Mouse (Mus musculus) liver, embryonic 16.5 days (tissue): ENCODE results near the gene Pdgfa. TPM values are rescaled to one million over a fixed set of nuclear protein-coding genes. Genes with fewer than 3 reads are reported as not detected.
A peak's percentile ranks its signal among the peaks of the same experiment; 100 is the strongest.

Experiments used
- ATAC-seq: fragments of 200-750 bp; cut with Nextera tagmentation; 2 replicates; pipeline ENCODE4 v1.8.0; 2017; ENCODE audit warnings: low read depth, mild to moderate bottlenecking, moderate number of reproducible peaks, moderate library complexity
- H3K27ac ChIP-seq: fragments of 300-500 bp; sonication (generic); 2 replicates; pipeline ENCODE4 v1.5.1; 2014; ENCODE audit warnings: mild to moderate bottlenecking, low read length
- H3K27me3 ChIP-seq: fragments of 300-500 bp; sonication (generic); 2 replicates; pipeline ENCODE4 v1.6.1; 2014; ENCODE audit warnings: low read depth, low read length, mixed read lengths; ENCODE audit not compliant: control insufficient read depth, insufficient read depth
- H3K36me3 ChIP-seq: fragments of 300-500 bp; sonication (generic); 2 replicates; pipeline ENCODE4 v1.6.1; 2014; ENCODE audit warnings: mild to moderate bottlenecking; ENCODE audit not compliant: control insufficient read depth, insufficient read depth
- H3K4me1 ChIP-seq: fragments of 300-500 bp; sonication (generic); 2 replicates; pipeline ENCODE4 v1.6.1; 2014; ENCODE audit warnings: low read depth, low read length, mixed read lengths; ENCODE audit not compliant: control insufficient read depth
- H3K4me2 ChIP-seq: fragments of 300-500 bp; sonication (generic); 2 replicates; pipeline ENCODE4 v1.6.1; 2014; ENCODE audit warnings: low read depth, low read length, mixed read lengths
- H3K4me3 ChIP-seq: fragments of 300-500 bp; sonication (generic); 2 replicates; pipeline ENCODE4 v1.5.1; 2014; ENCODE audit warnings: low read depth, mild to moderate bottlenecking, low read length
- H3K9ac ChIP-seq: fragments of 300-500 bp; sonication (generic); 2 replicates; pipeline ENCODE4 v1.6.1; 2014; ENCODE audit warnings: low read depth, low read length
- H3K9me3 ChIP-seq: fragments of 300-500 bp; sonication (generic); replicated peaks from 2 replicates; pipeline ENCODE4 v1.6.1; 2016; ENCODE audit warnings: low read length; ENCODE audit not compliant: control insufficient read depth
- WGBS: fragments of 180-500 bp; shearing (Covaris S2); extraction: QIAGEN DNeasy Blood & Tissue Kit; methylation state at CpG from one replicate; pipeline ENCODE4 v1.1.7; 2014; ENCODE audit not compliant: insufficient replicate concordance; 5-methylcytosine and 5-hydroxymethylcytosine counted together
- polyA plus RNA-seq: library from polyadenylated mRNA; unstranded; fragments of >200 nt; fragmentation: Nextera tagmentation; extraction: Ambion mirVana; gene quantifications from 2 replicates; pipeline ENCODE4 v1.2.1, GENCODE M21; 2015

The Pdgfa gene
- polyA plus RNA-seq, 1 experiment from 2014 or later: 3.1 TPM

DNA sequence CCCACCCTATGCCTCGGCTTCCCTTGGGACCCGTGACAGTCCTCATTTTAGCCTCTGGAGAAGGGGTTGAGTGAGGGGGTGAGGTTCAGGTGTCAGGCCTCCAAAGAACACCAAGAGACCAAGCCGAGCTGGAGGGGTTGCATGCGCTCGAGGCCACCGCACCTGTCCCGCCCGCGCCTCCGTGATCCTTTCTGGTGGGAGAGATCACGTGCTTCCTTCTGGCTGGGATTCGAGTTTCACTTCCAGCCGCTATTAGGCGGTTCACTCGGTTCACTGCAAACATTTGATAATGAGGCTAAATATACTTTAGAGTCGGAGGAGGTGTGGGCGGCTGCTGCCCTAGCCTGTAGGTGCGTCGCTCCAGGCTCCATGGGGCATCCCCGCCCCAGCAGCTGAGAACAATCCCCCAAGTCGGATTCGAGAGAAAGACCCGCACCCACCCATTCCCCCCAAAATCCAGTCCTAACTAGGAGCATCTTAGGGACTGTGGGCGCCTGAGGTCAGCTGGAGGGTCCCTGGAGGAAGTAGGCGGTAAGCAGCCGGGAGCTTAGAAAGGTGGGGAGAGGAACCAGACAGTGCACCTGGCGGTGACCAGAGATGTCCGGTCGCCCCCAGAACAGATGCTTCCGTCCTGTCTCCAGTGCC lies 888 bp upstream of the Pdgfa start:
- ATAC-seq: no peak
- WGBS: under 1% methylated on average over 30 of the region's 30 CpGs
- Histone ChIP-seq H3K27me3 (peaks cover 67% of the 10 kb centered on the region), H3K4me3 (peak overlapping the region; percentile 28), H3K36me3 (no peaks in the 10 kb centered on the region), H3K4me2 (peak overlapping the region; percentile 49), H3K9ac (no peak overlapping the region), H3K9me3 (no peaks in the 10 kb centered on the region), H3K4me1 (peaks cover 15% of the 10 kb centered on the region), H3K27ac (no peak overlapping the region)

DNA sequence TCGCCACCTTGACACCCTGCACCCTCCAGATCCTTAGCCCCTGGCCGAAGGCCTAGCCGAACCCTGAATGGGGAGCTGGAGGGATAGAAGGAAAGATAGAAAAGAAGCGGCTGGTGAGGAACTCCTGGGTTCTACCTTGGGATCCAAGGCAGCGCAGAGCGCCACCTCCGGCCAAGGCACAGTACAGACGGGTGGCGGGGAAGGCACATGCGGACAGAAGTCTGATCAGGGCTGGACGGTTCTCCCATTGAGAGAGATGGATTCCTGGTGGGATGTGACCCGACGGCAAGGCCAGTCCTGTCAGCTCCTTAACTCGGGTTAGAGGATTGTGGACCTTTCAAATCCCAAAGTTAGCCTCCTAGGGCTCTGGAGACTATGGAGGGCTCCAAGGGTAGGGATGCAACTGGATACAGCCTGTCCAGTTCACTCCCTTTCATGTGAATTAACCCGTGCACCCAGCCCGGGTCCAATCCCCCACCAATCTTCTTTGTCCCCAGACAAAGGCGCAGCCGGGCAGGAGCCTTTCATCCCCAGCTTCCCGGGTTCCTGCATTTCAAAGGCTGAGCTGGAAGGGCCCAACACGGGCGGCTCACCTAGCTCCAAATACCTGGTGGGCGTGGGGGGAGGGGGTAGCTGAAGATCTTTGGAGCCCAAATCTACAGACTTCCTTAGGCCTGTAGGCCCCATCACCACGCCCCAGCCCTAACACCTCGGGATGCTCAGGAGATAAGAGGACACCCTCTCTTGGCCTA lies 672 bp downstream of the Pdgfa start:
- no peak overlapping the region for H3K27ac ChIP-seq
- peaks cover 82% of the 10 kb centered on the region for H3K27me3 ChIP-seq
- H3K4me3 ChIP-seq: peak overlapping the region; percentile 62; the same call in 1 of the 2 replicates
- H3K9me3 ChIP-seq: no peaks in the 10 kb centered on the region
- no peaks in the 10 kb centered on the region for H3K36me3 ChIP-seq
- no peak overlapping the region for H3K9ac ChIP-seq
- WGBS: 4% methylated on average over 24 of the region's 24 CpGs
- H3K4me1 ChIP-seq: peaks cover 15% of the 10 kb centered on the region
- peak overlapping the region; percentile 69 for H3K4me2 ChIP-seq
- ATAC-seq: no peak

DNA sequence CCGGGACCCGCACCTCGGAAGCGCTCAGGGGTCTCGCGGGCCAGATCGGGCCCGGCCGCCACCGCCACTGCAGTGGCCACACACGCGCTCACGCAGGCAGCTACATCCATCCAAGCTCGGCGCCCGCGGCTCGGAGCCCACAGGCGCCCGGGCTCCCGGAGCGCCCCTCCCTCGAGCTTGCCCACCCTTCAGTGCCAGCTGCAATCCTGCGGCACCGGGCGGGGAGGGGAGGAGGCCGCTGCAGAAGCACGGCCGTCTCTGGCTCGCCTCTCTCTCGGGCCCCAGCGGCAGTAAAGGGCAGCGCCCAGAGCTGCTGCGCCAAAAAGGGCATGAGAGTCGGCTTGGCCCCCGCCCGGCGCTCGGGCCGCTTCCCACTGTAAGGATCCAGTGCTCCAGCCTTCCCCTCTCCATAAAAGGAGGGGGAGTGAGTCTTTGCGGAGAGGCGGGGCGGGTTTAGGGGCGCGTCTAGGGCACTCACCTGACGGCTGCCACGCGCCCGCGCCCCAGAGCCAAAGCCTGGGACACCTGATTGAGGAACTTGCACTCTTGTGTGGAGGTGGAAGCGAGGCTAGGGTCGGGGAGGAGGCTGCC lies 1.4 kb downstream of the Pdgfa start:
- H3K4me3 ChIP-seq: peak overlapping the region; percentile 62
- H3K36me3 ChIP-seq: no peaks in the 10 kb centered on the region
- ATAC-seq: 0 out of 2 replicates have a peak, but pooled peaks have one; percentile 6
- WGBS: 1% methylated on average over 49 of the region's 52 CpGs
- H3K27ac ChIP-seq: peak overlapping the region; percentile 24; the same call in 1 of the 2 replicates
- H3K4me2 ChIP-seq: peak overlapping the region; percentile 69
- peak overlapping the region; percentile 48; the same call in 1 of the 2 replicates for H3K9ac ChIP-seq
- peaks cover 86% of the 10 kb centered on the region for H3K27me3 ChIP-seq
- peaks cover 15% of the 10 kb centered on the region for H3K4me1 ChIP-seq
- no peaks in the 10 kb centered on the region for H3K9me3 ChIP-seq

DNA sequence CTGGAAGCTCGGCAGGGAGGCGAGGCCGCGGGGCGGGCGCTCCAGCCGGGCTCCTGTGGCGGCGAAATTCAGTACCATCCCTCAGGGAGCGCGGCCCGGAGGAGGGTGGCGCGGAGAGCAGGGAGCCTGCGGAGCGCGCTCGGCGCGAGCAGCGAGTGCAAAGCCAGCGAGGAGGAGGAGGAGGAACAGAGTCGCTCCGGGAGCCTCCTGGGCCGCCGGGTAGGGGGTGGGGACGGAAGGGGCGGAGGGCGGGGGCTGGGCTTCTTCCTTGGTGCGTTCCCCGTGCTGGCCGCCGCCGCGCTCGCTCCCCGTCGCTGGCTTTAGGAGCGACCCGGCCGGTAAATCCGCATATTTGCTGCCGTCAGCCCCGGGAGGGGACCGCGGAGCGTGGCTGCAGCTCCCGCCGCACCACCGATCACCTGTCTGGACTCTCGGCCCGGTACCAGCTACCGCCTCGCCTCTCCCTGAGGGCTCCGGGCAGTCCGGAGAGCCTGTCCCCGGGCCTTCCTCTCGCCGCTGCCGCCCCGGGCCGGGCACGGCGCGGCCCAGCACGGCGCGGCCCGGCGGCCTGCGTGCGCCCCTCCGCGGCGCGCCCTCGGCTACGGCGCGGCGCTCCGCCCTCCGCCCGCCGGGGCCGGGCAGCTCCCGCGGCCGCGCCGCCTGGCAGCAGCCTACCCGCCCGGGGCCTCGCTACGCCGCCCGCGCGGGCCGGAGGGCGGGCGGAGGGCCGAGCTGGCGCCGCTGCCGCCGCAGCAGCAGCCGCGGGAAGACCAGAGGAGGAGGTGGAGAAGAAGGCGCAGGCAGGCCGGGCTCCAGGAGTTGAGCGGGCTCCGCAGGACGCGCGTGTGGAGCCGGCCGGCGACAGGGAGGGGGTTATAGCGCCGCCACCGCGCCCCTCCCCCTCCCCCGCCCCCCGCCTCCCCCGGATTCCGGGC lies 2.1 kb downstream of the Pdgfa start:
- Histone ChIP-seq H3K27ac (no peak overlapping the region), H3K4me1 (peaks cover 15% of the 10 kb centered on the region)

DNA sequence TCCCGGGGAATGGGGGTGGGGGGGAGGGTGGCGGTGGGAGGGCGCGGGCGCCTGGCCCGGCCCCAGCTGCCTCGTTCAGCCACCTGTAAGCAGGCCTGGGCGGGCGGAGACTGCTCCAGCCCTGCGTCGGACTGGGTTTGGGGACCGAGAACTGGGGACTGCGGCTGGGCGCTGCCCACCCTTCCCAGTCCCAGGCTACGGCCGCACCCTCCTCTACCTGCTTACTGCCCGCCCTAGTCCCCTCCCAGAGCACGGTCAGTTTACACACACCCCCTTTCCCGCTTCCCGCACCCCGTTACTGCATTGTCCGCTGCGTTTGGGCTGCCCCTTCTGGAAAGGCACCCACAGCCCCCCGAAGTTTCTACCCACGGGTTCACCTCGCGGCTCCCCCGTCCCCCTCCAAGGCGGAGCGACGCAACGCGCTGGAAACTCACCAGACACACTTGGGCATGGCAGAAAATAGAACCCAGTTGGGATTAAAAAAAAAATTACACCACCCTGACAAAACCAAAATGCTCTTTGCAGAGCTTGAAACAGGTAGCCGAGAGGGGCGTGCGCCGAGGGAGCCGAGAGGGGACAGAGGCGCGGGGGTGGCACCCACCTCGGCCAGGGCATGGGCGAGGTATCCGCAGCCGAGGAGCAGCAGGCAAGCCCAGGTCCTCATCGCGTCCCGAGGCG lies 2.9 kb downstream of the Pdgfa start:
- Histone ChIP-seq H3K27me3 (peaks cover 81% of the 10 kb centered on the region), H3K4me1 (peaks cover 15% of the 10 kb centered on the region), H3K9ac (no peak overlapping the region; the same call in none of the 2 replicates), H3K27ac (no peak overlapping the region), H3K4me2 (peak overlapping the region; percentile 69), H3K36me3 (no peaks in the 10 kb centered on the region), H3K4me3 (peak overlapping the region; percentile 62), H3K9me3 (no peaks in the 10 kb centered on the region)
- no peak for ATAC-seq
- WGBS: under 1% methylated on average over 48 of the region's 48 CpGs

More for the DNA sequence above, 2.1 kb downstream of the Pdgfa start:
- H3K36me3 ChIP-seq: no peaks in the 10 kb centered on the region
- H3K9ac ChIP-seq: peak overlapping the region; percentile 48
- H3K4me2 ChIP-seq: peak overlapping the region; percentile 69
- peak; percentile 64 for ATAC-seq
- peaks cover 86% of the 10 kb centered on the region for H3K27me3 ChIP-seq
- WGBS: 0% methylated on average over 101 of the region's 127 CpGs
- H3K4me3 ChIP-seq: peak overlapping the region; percentile 62
- no peaks in the 10 kb centered on the region for H3K9me3 ChIP-seq

DNA sequence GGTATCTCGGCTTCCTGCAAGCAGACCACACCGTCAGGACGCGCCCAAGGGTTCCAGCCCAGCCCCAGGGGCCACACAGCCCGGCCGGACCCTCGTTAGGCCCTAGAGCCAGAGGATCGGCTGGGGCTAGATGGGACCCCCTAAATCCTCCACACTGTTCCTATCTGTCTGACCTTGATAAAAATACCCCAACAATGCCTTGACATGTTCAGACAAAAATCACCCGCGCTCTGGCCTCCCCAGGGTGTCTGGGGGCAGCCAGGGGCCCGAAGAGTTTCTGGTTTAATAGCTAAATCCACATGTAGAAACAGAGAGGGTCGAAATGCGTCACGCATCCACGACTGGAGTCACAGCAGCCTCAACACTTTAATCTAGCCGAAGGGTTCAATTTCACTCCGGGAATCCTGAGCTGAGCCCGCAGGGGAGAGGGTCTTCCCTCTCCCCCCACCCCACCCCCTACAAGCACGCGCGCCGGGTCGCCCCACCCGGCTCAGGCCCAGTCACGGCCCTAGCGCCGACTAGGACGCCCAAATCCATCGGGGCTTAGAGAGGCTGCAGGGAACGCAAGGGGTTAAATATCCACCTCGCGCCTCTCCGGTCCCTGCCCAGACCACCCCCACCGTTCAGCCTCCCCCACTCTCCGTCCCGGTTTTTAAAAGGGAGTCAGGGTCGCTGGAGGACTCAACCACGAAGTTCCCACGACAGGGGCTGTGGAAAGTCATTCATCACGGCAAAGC lies 3.6 kb downstream of the Pdgfa start:
- peak overlapping the region; percentile 69 for H3K4me2 ChIP-seq
- peaks cover 74% of the 10 kb centered on the region for H3K27me3 ChIP-seq
- H3K4me1 ChIP-seq: peaks cover 15% of the 10 kb centered on the region
- H3K9ac ChIP-seq: no peak overlapping the region
- H3K36me3 ChIP-seq: no peaks in the 10 kb centered on the region
- H3K4me3 ChIP-seq: peak overlapping the region; percentile 62
- WGBS: 1% methylated on average over 40 of the region's 40 CpGs
- ATAC-seq: no peak
- no peak overlapping the region for H3K27ac ChIP-seq
- no peaks in the 10 kb centered on the region for H3K9me3 ChIP-seq

DNA sequence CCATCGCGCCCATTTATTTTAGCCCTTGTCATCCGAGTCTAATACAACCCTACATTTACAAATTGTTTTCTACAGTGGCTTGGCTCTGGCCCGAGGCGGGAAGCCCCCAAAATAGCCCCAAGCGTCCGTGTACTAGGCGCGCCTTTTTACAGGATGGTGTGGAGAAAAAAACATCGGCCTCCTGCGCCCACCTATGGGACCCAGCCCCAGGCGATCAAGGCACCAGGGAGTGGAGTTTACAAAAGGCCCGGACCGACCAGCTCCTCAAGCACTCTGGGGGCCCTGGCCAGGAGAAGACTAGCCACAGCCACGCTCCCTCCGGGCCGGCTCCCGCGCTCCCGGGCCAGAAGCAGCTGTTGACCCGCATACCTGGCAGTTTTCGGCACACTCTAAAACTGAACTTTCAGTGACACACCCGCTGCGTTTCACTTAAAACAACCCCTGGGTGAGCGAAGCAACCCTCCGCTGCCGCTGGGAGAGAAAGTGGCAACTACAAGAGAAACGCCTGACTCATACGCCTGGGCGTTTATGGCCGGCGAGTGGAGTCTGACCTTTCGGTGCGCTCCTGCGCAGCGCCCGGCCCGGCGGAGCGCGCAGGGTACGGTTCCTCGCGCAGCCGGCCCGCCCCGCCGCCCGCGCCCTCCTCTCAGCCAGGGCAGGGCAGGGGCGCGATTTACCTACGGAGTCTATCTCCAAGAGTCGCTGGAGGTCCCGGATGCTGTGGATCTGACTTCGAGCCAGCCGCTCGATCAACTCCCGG lies 4.4 kb downstream of the Pdgfa start:
- WGBS: 3% methylated on average over 59 of the region's 59 CpGs
- Histone ChIP-seq H3K4me3 (peak overlapping the region; percentile 8), H3K4me1 (peaks cover 9% of the 10 kb centered on the region), H3K4me2 (peak overlapping the region; percentile 69), H3K36me3 (no peaks in the 10 kb centered on the region), H3K9me3 (no peaks in the 10 kb centered on the region), H3K27me3 (peaks cover 67% of the 10 kb centered on the region), H3K9ac (no peak overlapping the region), H3K27ac (no peak overlapping the region)
- no peak for ATAC-seq
